Mouse (Mus musculus): Measurements from ENCODE around the gene Aip.
A peak's percentile ranks its signal among the peaks of the same experiment; 100 is the strongest.
"Not testable (repeated sequence)": the region's sequence is repeated elsewhere in the genome, so short reads cannot be mapped to it uniquely, and the experiment has no call there.

Aip gene

GRCm38 (mm10) chr19:4135963-4136345, 10.3 kb upstream of the Aip start:
- DNase-seq (ENCODE audit: low read depth, low spot score), result not testable (repeated sequence)

- not testable (repeated sequence) for DNase-seq (ENCODE audit: low read depth, low spot score)
These were observed 9.7 kb upstream of the Aip start for GRCm38 (mm10) chr19:4135229-4135962.

GRCm38 (mm10) chr19:4134354-4134753, 8.7 kb upstream of the Aip start:
- DNase-seq (ENCODE audit: low read depth, low spot score), result no peak

DNA sequence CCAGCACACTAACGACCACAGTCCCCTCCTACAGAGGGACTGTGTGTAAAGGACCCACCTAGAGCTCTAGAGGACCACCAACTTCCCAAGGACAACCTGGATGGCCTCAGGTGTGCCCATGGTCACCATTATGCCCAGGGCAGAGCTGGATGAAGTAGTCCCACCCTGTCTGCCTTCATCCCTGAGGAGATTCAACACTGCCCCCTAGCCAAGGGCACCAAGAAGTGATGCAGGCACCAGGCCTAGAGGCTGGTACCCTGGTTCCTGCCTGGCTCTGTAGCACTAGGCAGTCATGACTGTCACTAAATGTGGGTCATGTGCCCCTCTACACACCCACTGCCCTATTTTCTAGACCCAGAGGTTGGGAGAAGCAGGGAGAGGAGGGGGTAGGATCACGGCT, 6.1 kb upstream of the Aip start:
- no peak for DNase-seq (ENCODE audit: low read depth, low spot score)

- no peak for DNase-seq (ENCODE audit: low read depth, low spot score)
These were observed 5.4 kb upstream of the Aip start for GRCm38 (mm10) chr19:4131075-4131474.

- DNase-seq (ENCODE audit: low read depth, low spot score), result no peak
These were observed 4.4 kb upstream of the Aip start for GRCm38 (mm10) chr19:4130106-4130505.

DNA sequence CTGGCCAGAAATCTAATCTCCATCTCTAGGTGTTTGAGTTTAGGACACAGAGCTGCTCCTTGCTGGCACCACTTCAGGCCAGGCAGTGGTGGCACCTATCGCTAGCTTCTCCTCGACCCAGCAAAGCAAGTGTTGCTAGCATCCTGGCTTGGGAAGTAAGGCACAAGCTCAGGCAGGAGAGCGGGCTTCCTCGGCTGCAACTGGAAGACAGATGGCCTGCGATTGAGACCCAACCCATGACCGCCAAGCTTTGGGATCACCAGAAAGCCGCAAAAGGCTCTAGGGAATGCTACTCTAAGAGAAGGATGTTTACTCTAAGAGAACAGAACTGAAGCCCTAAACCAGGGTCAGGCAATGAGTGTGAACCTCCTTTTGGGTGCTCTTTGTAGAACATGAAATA, 3.8 kb upstream of the Aip start:
- DNase-seq (ENCODE audit: low read depth, low spot score), result no peak

DNA sequence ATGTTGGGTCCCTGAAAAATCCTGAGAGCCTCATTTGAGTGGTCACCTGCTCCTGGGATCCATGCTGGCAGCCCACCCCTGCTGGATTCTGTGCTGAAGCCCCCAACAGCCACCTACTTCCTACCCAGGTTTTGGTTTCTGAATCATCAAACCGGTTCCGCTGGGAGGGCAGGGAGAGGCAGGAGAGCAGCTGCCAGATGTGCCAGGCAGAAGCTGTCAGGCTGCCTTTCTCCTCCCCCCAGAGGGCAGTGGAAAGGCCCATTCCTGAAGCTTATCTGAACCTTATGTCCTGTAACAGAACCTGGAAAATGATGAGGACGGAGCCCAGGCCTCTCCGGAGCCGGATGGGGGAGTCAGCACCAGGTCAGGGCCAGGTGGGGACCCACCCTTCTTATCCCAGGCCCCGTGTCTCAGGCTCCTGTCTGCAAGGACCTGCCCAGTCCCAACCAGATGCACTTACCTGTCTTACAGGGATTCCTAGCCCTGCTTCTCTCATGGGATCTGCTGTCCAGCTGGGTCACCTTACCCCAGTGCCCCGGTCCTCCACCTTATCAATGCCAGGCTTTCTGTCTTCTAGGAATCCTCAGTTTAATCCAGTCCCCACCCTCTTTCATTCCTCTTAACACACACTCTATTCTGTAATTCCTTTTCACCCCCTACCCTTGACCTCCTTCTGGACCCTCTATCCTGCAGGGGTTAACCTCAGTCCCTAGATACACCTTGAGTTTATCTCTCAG, 1.3 kb upstream of the Aip start:
- no peak for DNase-seq (ENCODE audit: low read depth, low spot score)

DNA sequence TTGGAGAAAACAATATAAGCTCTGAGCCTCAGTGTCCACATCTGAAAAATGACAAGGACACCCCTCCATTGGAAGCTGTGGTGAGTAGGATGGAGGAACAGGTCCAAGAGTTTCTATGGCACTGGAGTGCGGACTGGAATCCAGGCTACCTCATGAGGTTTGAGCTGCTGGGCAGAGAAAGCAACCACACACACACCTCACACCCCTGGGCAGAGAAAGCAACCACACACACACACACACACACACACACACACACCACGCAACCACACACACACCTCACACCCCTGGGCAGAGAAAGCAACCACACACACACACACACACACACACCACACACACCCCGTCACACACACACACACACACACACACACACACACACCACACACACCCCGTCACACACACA, 390 bp downstream of the Aip start:
- DNase-seq (ENCODE audit: low read depth, low spot score), result not testable (repeated sequence)

GRCm38 (mm10) chr19:4124432-4124831, 1.2 kb downstream of the Aip start:
- DNase-seq (ENCODE audit: low read depth, low spot score), result no peak

GRCm38 (mm10) chr19:4122411-4123370, 3.0 kb downstream of the Aip start:
- no peak for DNase-seq (ENCODE audit: low read depth, low spot score)

GRCm38 (mm10) chr19:4121896-4122295, 3.8 kb downstream of the Aip start:
- not testable (repeated sequence) for DNase-seq (ENCODE audit: low read depth, low spot score)

DNA sequence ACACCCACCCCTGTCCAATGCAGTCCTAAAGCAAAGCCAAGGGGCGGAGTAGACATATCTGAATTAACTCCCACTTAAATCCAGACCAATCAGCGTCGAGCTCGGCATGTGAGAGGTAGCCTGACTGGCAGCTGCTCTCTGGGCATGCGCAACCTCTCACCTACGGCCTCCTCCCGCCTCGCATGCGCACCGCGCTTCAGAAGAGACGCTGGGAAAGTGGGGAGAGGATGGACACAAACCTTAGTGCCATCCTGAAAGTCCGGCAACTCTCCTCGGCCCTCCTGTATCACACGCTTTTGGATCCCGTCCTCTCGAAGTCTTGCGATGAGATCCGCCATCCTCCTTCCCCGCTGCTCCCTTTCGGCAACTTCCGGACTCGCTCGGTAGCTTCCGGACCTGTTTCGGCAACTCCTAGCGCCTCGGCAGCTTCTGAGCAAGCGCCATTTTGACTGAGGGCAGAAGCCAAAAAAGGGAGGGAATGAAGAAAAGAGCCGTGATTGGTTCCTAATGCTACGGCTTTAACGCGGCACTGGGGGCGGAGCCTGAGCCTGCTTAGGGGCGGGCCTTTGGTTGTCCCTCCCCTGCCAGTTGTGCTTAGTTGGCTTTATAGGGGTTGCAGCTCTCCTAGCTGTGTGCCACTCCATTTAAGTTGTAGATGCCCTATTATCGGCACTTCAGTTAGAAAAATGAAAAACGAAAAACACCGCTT, 4.4 kb downstream of the Aip start:
- peak; percentile 90 for DNase-seq (ENCODE audit: low read depth, low spot score)

DNA sequence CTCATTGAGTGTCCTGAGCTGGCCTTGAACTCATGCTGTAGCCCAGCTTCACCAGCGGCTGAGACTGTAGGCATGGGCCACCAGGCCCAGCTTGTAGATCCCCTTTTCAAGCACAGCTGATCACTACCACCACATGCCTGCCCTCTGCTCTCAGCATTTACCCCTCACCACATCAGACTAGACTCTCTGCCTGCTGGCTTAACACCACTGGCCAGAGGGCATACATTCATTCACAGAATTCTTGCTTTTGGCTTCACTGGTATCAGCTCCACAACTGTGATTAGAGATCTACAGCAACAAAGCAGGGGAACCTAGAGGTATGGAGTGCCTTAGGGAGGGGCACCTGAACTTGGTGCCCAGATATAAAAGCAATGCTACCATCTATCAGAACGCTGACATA, 5.2 kb downstream of the Aip start:
- DNase-seq (ENCODE audit: low read depth, low spot score), result no peak

GRCm38 (mm10) chr19:4119716-4120487, 5.8 kb downstream of the Aip start:
- DNase-seq (ENCODE audit: low read depth, low spot score), result no peak

- DNase-seq (ENCODE audit: low read depth, low spot score), result no peak
These were observed 7.3 kb downstream of the Aip start for GRCm38 (mm10) chr19:4118350-4118749.

GRCm38 (mm10) chr19:4117006-4117405, 8.7 kb downstream of the Aip start:
- DNase-seq (ENCODE audit: low read depth, low spot score), result no peak

GRCm38 (mm10) chr19:4115816-4116215, 9.8 kb downstream of the Aip start:
- no peak for DNase-seq (ENCODE audit: low read depth, low spot score)

DNA sequence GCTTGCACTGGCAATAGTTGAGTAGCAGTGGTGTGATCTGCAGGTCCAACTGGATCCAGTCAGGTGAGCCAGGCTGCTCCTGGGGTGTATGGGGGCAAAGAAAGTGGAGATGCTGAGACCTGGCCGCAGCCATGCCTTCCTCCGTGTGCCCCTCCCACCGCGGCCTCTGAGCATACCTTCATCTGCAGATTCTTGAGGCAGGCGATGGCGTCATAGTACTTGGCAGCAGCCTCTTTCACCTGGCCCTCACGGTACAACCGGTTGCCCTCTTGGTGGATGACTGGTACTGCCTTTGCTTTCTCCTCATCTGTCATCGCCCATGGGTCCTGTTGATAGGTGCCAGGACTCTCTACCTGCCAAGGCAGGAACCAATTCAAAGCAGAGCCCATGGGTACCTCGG, 10.5 kb downstream of the Aip start:
- DNase-seq (ENCODE audit: low read depth, low spot score), result no peak

DNA sequence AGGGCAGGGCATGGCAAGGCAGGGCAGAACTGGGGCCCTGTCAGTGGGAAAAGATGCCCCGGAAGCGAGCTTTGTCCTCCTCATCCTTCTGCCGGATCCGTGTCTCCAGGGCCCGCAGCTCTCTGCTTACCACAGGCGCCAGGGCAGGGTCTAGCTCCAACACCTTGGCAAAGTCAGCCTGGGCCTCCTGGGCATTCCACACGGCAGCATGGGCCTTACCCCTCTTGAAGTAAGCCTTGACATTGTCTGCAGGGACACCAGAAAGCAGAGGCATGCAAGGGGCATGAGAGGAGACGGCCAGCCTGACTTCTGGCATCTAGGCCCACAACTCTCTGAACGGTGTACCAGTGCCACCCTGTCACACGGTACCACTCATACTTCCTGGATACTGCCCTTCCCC, 11.1 kb downstream of the Aip start:
- no peak for DNase-seq (ENCODE audit: low read depth, low spot score)

DNA sequence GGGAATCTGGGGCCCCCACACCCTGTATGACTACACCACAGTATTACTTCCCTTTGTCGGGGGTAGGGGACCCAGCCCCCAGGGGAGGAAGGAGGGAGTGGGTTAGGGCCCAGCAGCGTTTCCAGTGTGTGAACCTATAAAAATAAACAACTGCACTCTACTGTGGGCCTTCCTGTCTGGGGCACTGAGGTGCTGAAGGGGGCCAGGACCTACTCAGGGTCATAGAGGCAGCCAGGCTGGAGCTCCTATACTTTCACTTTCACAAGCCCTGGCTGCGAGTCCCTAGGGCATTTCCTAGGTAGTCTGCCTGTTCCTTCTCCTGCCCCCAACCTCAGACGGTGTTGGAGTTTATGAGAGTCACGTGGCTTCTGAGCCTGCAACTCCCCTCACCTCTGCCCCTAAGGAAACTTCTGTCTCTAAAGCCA, 11.8 kb downstream of the Aip start:
- DNase-seq (ENCODE audit: low read depth, low spot score), result no peak
